Mouse (Mus musculus): ENCODE measurements around the gene Glis2.
A peak's percentile ranks its signal among the peaks of the same experiment; 100 is the strongest.

Glis2 gene

DNA sequence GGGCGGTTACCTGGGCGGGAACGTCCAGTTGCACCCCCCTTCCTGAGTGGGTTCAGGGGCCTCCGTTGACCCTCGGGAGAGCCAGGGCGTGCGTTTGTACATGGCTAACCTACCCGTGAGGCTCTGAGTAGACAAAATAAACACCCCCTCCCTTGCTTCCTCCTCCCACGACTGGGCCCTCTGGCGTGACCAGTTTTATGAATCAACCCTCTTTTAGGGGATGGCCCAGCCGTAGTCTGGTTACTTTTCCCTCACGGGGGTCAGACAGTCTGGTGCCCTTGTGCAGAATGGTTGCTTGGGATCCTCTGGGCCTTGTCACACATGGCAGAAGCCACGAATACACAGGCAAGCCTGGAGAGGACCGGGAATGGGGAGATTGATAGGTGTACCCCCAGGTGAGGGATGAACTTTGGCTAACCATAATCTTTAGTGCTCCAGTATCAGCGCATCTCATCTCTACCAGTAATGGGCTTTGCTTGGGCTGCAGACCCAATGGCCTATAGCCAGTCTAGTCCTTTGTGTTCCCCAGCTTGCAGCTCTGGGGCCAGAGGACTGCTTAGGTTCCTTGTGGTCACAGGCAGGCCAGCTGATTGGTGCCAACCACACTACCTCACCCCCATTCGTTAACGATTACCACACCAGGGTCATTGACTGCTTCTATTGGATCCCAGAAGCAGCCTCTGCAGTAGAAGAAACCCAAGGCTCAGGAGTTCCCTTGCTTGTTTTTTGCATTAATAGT is 45.9 kb downstream of the Glis2 start:
- DNase-seq = peak; percentile 64 to 71

DNA sequence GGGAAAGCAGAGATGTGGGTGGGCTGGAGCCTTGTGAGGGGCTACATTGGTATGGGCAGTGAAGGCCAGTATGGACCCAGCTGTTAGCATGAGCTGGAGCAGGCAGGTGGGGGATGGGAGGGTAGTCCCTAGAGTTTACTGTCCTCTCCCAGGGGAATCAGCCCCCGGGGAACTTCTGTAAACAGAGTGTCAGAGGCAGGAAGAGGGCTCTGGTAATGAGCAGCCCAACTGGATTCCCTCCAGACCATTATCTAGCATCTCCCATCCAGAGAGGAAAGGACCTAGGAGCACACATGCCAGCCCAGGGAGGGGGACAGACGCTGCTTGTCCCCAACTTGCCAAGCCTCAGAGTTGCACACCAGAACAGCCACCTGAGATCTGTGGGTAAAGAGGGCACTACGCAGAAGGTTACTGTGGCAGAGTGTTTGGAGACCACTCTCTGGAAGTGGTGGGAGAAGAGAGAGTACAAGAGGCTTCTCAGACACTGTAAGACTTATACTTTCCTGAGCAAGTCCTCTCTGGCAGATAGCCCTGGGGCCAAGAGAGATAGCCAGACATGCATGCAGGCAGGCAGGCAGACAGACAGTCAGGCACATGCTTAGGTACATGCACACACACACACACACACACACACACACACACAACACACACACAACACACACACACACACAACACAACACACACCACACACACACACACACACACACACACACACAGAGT is 46.8 kb downstream of the Glis2 start:
- peak; percentile 70 to 80 for DNase-seq

DNA sequence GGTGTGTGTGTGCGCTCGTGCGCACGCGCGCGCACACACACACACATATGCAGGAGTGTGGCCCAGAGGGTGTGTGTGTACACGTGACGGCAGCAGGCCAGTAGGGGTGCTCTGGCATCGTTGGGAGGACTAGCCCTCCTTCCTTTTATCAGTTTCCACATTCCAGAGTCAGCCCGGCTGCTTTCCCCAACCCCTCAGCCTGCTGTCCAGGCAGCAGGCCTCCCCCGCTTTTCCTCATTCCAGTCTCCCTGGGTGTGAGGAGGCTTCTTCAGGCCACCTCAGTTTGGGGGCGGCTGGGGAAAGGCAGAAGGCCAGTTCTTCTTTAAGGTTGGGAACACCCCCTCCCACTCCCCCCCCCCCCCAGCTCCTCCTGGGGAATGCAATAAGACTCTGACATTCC is 47.7 kb downstream of the Glis2 start:
- DNase-seq = peak; percentile 85 to 89

DNA sequence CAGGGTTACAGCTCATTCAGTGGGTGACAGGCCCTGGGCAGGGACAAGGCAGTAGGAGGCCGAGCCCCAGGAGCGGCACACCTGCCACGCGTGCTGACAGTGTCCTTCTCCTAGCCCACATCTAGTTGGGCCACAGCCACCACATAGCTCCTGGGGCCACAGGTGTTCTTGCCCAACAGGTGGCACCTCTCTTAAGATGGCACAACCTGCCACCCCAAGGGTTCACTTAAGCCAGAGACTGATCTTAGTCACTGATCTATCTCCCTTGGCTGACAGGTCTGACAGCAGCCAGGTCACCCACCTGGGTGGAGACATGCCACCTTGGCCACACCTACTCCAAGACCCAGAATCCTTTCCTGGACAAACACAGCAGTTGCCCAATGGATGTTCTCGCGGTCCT is 48.4 kb downstream of the Glis2 start:
- peak; percentile 58 to 75 for DNase-seq

DNA sequence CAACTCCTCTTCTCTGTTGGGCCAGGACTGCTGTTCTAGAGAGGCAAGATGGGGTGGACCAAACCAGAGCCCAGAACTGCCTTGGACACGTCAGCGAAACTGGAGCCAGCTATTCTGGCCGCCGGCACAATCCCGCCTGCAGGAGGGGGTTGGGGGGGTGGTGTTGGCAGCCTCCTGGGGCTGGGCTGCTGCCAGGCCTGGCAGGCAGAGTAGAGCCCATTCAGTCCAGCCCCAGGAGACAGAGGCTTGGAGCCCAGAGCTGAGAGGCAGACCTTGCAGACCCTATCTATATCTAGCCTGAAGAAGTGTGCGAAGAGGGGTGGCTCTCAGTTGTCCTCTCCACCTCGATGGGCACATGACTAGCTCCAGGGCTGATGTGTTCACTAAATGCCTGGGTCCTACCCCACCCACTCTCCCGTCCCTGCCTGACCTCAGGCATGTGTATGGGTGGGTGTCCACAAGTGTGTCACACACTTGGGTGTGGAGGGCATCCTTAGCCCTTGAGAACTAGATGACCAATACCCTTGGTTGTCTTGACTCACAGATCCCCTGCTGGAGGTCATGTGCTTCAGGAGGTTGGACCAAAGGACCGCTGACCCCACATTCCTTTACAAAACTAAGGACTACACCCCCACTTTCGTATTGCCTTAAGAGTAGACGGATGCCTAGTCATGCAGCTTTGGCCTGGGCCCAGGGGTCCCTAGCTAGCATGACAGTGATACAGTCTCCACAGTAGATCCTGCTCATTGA is 49.3 kb downstream of the Glis2 start:
- DNase-seq = peak; percentile 88 to 92

DNA sequence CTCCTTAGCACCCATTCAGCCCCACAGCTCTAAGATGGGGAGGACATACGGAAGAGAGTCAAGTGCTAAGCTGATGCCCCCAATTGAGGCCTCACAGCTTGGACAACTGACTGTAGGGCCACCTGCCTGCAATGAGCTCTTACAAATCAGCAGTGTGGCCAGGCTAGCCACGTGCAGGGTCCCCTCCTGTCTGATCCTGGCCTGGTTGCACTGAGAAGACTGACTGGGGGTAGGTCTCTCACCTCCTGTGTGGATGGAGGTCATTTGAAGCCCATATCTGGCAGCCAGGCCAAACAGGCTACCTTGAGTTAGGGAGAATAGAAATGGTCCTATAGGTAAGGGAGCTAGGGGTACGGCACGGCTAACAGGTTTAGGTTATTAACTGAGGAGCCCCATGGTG is 51.4 kb downstream of the Glis2 start:
- no peak for DNase-seq

DNA sequence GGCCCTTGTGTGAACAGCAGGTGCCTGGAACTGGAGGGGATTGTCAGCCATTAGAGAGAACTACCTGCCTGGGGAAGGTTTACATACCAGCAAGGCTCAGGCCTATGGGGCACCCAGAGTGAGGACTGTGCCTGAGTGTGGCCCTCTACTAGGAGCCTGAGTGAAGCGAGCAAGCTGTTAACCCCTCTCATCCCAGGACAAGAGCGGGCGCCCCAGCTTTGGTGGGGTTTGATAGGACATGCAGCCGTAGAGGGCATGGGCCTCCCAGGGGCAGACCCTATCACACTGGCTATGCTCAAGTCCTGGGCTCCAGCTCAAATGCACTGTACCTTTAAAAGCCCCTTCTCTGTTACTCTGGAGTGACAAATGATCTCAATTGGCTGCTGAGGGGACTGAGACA is 52.3 kb downstream of the Glis2 start:
- DNase-seq = no peak

DNA sequence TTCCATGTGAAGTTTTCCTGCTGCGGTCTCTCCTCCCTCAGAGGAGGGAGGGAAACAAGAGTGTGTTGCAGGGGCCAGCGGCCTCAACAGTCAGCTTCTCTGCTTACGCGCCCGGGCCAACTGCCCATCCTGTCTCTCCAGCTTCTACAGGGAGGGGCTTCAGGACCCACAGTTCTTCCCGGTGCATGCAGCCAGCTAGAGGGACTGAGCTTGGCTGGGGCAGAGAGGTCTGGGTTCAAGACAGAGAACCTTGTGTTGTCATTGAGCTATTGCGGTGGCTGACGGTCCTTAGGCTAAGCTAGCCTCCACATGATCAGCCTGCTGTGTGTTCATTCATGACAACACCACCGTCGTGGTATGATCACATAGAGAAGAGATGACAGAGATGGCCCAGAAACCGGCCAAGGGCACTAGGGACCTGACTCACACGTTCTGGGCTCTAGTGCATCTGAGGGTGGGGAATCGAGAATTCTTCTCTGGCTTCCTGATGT is 53.2 kb downstream of the Glis2 start:
- peak in 1 of 2 experiments; percentile 52 for DNase-seq

DNA sequence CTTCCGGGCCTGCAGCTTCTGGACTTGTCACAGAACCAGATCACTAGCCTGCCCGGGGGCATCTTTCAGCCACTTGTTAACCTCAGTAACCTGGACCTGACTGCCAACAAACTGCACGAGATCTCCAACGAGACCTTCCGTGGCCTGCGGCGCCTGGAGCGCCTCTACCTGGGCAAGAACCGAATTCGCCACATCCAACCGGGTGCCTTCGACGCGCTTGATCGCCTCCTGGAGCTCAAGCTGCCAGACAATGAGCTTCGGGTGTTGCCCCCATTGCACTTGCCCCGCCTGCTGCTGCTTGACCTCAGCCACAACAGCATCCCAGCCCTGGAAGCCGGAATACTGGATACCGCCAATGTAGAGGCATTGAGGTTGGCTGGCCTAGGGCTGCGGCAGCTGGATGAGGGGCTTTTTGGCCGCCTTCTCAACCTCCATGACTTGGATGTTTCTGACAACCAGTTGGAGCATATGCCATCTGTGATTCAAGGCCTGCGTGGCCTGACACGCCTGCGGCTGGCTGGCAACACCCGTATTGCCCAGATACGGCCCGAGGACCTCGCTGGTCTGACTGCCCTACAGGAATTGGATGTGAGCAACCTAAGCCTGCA is 54.0 kb downstream of the Glis2 start:
- DNase-seq = no peak

DNA sequence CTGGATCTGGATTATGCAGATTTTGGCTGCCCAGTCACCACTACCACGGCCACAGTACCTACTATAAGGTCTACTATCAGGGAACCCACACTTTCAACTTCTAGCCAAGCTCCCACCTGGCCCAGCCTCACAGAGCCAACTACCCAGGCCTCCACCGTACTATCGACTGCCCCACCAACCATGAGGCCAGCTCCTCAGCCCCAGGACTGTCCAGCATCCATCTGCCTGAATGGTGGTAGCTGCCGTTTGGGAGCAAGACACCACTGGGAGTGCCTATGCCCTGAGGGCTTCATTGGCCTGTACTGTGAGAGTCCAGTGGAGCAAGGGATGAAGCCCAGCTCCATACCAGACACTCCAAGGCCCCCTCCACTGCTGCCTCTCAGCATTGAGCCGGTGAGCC is 54.7 kb downstream of the Glis2 start:
- DNase-seq = no peak

DNA sequence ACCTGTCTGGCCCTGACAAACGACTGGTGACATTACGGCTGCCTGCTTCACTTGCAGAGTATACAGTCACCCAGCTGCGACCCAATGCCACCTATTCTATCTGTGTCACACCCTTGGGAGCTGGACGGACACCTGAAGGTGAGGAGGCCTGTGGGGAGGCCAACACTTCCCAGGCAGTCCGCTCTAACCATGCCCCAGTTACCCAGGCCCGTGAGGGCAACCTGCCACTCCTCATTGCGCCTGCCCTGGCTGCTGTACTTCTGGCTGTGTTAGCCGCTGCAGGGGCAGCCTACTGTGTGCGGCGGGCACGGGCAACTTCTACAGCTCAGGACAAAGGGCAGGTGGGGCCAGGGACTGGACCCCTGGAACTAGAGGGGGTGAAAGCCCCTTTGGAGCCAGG is 55.2 kb downstream of the Glis2 start:
- no peak for DNase-seq

DNA sequence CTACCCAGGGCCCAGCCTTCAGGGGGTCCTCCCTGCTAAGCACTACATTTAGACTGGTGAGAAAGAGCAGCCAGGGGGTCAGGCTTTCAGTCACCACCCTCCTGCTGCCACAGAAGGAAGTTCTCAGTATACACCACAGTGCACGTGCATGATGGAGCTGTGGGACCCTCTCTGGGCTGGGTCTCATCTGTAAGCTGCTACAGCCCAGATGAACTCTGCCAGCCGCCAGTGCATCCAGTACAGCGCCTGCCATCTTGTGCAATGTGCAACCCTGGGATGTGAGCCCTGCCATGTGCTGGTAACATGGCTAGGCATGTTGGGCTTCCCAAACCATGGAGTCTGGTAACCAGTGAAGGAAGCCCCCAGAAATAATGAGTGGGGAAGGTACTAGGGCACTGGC is 55.6 kb downstream of the Glis2 start:
- no peak for DNase-seq

DNA sequence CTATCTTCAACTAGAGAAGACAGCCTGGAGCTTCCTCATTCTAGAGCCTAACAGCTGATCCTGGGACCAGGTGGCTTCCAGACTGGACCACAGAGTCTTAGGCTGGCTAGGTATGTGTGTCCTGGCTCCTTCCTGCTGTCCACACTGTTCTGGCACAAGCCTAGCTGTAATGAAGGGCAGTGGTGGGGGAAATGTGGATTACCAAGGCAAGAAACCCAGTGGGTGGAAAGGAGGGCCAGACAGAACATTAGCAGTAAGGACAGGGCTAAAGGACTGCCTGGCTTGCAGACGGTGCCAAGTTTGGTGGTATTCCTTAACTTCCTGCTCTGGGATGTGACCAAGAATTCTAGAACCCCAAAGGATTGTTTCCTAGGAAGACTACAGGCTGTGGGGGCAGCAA is 56.6 kb downstream of the Glis2 start:
- no peak for DNase-seq

DNA sequence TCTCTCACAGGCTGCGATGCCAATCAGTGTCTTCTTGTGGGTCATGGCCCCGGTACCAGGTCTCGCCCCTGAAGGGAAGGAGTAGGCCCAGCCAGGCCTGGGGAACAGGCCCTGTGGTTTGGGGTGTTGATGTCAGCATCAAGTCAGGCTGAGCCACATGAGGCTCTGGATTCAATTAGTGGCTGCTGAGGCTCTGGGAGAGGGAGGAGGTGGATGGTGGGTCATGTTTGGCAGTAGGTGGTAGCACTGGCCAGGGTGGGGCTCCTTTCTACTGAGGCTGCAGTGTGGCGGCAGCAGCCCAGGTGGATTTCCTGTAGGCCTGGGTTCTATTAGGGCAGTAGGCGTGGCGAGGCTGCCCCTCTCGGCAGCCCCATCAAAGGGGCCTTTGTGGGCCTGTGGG is 57.1 kb downstream of the Glis2 start:
- DNase-seq = no peak

DNA sequence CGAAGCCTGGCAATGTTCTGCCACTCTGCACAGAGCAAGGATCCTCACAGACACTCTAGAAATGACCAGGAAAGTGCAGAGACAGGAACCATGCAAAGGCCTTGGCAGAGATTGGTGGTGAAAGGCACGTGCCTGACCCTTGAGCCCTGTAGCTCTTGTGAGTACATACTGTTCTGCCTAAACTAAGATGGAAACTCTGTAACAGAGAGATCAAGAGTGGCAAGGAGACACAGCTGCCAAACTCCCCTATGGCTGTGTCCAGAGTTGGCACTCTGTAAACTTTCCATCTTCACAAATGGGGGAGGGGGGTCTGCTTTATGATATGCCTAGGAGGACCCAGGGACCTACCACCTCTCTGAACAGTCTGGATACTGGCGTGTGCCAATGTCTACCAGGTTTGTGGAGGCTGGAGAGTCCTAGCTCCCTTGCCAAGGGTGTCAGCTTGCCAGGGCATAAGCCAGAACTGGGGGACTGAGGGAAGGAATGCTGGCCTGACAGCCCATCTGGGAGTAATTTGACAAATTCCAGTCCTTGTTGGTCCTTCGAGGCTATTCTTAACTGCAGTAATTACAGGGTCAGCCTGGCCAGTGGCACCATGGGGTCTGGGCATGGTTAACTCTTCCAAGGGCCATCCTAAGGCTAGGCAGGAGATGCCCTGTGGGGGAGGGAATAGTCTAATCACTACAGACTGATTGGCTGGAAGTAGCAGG is 58.3 kb downstream of the Glis2 start:
- peak in 1 of 2 experiments; percentile 70 for DNase-seq

DNA sequence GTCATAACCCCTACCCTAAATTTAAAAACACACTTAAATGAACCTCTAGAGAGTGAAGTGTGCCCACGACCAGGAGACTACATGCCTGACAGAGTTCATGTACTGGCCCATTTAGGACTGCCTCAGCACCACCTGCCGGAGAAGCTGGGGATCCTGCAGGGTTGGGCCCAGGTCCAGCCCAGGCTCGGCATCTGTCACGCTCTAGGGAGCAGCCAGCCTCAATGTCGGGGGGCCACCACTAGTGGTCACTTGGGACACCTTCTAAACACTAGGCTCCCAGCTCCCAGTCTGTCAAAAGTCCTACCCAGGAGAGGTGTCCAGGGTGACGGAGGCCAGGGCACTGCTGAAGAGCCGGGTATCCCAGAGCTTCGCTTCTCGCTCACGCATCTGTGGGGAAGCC is 60.2 kb downstream of the Glis2 start:
- DNase-seq = no peak

DNA sequence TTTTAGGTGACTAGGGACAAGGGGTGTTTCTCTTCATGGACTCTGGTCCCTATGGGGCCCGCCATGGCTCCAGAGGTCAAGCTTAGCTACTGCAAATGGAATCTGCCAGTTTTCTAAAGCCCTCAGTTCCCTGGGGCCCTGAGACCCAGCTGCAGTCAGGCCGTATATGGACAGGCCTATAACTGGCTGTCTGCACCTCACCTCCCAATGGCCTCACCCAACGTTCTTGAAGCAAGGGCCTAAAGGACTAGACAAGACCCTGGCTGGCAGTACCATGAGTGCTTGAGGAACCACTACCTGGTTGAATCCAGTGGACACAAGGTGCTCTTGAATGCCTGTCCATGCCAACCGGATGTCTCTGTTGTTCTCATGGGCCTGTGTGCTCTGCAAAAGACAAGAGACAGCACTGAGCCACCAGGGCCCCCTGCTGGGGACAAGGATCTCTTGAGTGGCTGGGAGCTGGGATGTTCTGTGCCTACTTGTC is 60.8 kb downstream of the Glis2 start:
- DNase-seq = peak in 1 of 2 experiments; percentile 58

DNA sequence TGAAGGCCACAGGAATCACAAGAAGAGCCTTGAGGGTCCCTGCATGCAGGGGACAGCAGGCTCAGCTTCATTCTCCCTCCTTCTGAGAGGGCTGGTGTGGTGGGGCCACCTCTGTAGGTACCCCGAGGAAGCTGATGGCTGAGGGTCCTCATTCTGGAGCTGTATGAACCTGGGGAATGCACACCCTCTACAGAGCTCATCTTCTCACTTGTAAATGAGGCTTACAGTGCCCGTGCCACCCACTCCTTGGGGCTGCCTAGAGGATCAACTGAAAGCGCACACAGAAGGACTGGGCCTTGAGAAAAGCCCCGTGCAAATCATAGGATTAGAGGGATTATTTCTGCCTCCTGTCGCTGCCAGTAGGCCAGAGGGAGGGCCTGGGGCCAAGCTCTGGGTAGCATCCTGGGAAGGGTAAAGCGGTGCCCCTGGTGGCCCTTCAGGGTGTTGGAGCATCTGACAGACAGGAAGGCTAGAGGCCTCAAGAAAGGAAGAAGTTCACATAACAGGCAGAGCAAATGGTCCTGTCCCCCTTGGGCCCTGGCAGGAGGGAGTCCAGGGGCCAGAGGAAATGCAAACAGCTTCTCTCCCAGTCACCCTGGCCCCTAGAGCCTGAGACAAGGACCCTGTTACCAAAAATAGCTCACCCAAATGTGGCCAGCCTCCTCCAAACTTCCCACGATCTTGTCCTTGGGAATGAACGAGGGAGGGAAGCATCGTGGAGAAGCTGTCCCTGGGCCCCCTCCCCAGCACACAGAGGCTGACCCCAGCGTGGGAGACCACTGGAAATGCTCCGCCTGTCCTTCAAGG is 61.5 kb downstream of the Glis2 start:
- no peak for DNase-seq

DNA sequence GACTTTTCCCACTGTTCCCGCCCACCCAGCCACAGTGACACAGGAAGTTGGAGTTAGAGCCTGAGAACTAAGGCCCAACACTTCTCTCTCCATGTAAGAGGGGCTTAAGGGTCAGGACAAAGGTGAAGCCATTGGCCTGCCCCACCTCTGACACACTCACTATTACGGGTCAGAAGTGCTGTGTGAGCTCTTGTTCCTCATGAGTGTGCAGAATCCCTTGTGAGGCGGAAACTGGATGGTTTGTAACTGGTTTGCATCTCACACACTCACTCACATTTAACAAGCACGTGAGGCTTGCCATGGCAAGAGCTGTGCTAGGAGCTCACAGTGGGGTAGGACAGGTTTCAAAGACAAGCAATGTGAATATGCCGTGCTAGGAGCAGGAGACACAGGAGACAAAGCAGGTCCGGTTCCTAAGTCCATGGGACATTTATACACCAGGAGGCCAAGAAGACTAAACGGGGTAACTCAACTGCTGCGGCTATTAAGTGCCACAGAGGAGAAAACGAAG is 62.1 kb downstream of the Glis2 start:
- no peak for DNase-seq

DNA sequence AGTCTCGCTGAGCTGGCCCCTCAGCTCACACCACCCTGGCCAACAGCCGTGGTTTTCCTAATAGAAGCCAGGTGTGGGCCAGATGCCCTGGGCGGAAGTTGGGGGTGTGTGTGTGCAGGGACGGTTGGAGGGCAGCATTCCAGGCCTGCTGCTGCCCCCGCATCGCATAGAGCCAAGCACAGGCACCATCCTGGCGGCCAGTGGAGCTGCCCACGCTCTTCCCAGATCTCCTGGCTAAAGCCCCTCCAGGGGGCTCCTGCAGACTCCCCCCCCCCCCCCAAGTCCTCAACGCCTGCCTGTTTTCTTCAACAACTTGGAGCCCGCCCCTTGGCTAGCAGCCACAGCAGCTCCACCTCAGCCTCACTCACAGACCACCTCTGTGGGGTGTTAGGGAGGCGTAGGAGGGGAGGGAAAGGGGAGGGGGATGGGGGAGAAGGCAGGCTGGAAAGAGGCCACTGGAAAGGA is 64.3 kb downstream of the Glis2 start:
- no peak for DNase-seq

DNA sequence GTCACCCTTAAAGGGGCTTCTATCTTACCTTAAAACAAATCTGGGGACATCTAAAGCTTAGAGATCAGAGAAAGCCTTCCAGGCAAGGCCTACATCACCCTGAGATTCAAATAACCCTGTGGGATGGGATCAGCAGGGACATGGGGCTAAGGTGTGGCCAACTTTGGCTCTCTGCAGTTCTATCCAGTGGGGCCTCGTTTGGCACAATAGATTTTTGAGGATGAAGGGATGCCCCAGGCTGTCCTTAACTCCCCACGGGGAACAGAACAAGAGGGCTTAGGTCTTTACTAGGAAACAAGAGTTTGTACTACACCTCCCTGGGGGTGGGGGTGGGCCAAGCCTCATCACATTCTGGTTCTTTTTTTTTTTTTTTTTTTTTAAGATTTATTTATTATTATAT is 64.8 kb downstream of the Glis2 start:
- DNase-seq = no peak
